Mouse (Mus musculus) intestine, embryonic 15.5 days (tissue): ENCODE measurements around the gene Hsd17b12. TPM values are rescaled to one million over a fixed set of nuclear protein-coding genes. Genes with fewer than 3 reads are reported as not detected.

Experiments used
- ATAC-seq: fragments of 200-750 bp; cut with Nextera tagmentation; 2 replicates; pipeline ENCODE4 v1.8.0; 2017; ENCODE audit warnings: moderate TSS enrichment, moderate library complexity
- H3K27ac ChIP-seq: fragments of 300-500 bp; sonication (generic); 2 replicates; pipeline ENCODE4 v1.5.1; 2015; ENCODE audit warnings: mild to moderate bottlenecking, inconsistent platforms
- H3K27me3 ChIP-seq: fragments of 300-500 bp; sonication (generic); replicated peaks from 2 replicates; pipeline ENCODE4 v1.6.1; 2015; ENCODE audit warnings: inconsistent platforms
- H3K36me3 ChIP-seq: fragments of 300-500 bp; sonication (generic); 2 replicates; pipeline ENCODE4 v1.6.1; 2015; ENCODE audit warnings: inconsistent platforms
- H3K4me1 ChIP-seq: fragments of 300-500 bp; sonication (generic); replicated peaks from 2 replicates; pipeline ENCODE4 v1.6.1; 2015; ENCODE audit warnings: inconsistent platforms
- H3K4me2 ChIP-seq: fragments of 300-500 bp; sonication (generic); replicated peaks from 2 replicates; pipeline ENCODE4 v1.6.1; 2015; ENCODE audit warnings: mild to moderate bottlenecking, inconsistent platforms
- H3K4me3 ChIP-seq: fragments of 300-500 bp; sonication (generic); replicated peaks from 2 replicates; pipeline ENCODE4 v1.5.1; 2015; ENCODE audit warnings: inconsistent platforms
- H3K9ac ChIP-seq: fragments of 300-500 bp; sonication (generic); 2 replicates; pipeline ENCODE4 v1.6.1; 2015; ENCODE audit warnings: inconsistent platforms
- H3K9me3 ChIP-seq: fragments of 300-500 bp; sonication (generic); 2 replicates; pipeline ENCODE4 v1.6.1; 2016; ENCODE audit warnings: inconsistent platforms
- WGBS: fragments of 180-500 bp; shearing (Covaris S2); methylation state at CpG from one replicate; pipeline ENCODE4 v1.1.7; 2015; 5-methylcytosine and 5-hydroxymethylcytosine counted together
- polyA plus RNA-seq: library from polyadenylated mRNA; unstranded; fragments of >200 nt; fragmentation: Nextera tagmentation; extraction: Ambion mirVana; gene quantifications from 2 replicates; pipeline ENCODE4 v1.2.1, GENCODE M21; 2015

Hsd17b12 gene
- polyA plus RNA-seq, 1 experiment from 2014 or later, result 159 TPM

DNA sequence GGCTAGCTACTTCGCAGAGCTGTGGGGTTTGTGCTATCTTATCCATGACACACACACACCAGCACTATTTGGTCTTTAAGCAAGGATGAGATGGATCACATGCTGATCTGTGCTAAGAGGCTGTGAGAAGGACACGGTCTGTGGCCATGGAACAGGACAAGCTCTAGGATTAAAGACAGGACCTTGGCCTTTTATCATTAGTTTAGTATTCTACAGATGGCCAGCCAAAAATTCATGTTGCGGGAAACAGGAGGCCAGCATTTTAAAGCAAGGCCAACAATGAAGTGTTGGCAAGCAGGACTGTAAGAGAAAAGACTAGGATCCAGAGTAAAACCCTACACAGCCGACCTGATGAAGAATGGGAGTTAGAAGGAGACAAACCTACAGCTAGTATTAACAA lies 95.0 kb downstream of the Hsd17b12 start:
- no peak overlapping the region for H3K4me3 ChIP-seq
- H3K27me3 ChIP-seq, result no peaks in the 10 kb centered on the region
- no peak for ATAC-seq
- H3K9ac ChIP-seq, result no peak overlapping the region
- H3K4me1 ChIP-seq, result no peaks in the 10 kb centered on the region
- no peaks in the 10 kb centered on the region for H3K36me3 ChIP-seq
- H3K4me2 ChIP-seq, result no peak overlapping the region
- H3K9me3 ChIP-seq, result no peaks in the 10 kb centered on the region
- H3K27ac ChIP-seq, result no peak overlapping the region
- 90% methylated on average over 4 of the region's 4 CpGs for WGBS

DNA sequence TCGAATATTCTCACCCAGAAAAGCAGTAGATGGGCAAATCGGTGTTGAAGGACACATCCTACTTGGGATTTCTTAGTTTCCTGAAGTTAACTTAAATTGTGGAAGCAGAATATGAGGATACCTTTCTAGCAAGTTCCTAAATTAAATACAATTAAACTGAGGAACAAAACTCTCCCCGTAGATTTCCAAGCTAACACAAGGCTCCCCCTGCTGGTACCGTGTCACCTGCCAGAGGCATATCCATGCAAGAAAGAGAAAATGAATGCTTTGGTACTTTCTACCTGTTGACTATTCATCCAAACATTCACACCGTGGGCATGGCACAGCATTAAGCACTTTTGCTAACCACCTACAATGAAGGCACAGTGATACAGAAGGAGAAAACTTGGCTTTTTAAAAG lies 98.3 kb downstream of the Hsd17b12 start:
- Histone ChIP-seq H3K9me3 (no peaks in the 10 kb centered on the region), H3K4me3 (no peak overlapping the region), H3K9ac (no peak overlapping the region), H3K27me3 (no peaks in the 10 kb centered on the region), H3K27ac (no peak overlapping the region), H3K36me3 (no peaks in the 10 kb centered on the region), H3K4me2 (no peak overlapping the region), H3K4me1 (no peaks in the 10 kb centered on the region)
- ATAC-seq, result no peak
- WGBS, result 79% methylated on average over 5 of the region's 5 CpGs

DNA sequence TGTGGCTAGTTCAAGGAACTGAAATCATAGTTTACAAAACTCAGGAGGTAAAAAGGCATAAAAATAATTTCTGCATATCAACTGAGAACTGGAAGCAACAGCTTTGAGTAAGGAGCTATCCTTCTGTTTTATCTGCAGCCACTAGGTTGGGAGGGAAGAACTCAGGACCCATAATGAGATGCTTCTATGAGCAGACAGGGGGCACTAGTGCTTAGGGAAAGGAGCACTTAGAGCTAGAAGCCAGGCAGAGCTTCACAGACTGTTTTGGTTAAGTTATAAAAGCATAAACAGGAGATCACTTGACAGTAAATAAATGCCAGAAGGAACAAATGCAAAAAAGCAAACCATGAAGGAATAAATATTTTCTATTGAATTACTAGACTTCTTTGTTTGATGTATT lies 103.0 kb downstream of the Hsd17b12 start:
- H3K36me3 ChIP-seq, result no peaks in the 10 kb centered on the region
- H3K27me3 ChIP-seq, result no peaks in the 10 kb centered on the region
- no peaks in the 10 kb centered on the region for H3K4me1 ChIP-seq
- no peaks in the 10 kb centered on the region for H3K9me3 ChIP-seq
- no peak overlapping the region for H3K9ac ChIP-seq
- H3K27ac ChIP-seq, result no peak overlapping the region
- ATAC-seq, result no peak
- H3K4me2 ChIP-seq, result no peak overlapping the region
- no peak overlapping the region for H3K4me3 ChIP-seq

DNA sequence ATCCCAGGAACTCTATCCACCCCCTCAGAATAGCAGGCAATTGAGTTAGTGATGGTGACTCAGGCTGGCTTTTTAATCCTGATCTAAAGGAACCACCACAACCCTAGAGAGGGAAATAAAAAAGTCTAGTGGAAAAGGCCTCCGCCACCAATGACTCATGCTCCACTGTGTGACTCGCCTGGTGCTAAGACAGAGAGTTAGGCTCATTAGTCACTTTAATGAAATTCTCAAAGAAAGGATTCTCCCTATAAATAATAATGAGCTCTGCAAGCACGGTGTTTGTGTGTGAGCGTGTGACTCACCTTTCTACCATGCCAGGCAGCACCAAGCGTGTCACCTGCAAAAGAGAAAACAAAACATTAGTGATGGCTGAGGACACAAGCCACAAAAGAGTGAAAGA lies 105.8 kb downstream of the Hsd17b12 start:
- H3K4me3 ChIP-seq, result no peak overlapping the region
- ATAC-seq, result no peak

DNA sequence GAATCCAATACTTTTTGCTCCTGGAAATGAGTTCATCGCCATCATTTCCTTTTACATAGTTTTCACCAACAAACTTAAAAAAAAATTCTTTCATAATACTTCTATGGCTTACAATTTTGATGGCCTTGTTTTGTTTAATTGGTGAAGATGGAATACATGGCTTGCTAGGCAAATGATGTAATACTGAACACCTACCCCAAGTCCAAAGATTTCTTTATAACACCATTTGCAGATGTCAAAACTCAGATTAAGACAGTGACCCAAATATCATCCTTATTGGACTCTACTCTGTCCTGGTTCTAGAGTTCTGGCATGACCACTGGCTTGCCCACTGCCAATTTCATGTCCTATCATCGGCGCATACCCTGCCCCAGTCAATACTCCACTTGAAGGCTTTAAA lies 106.9 kb downstream of the Hsd17b12 start:
- Histone ChIP-seq H3K4me2 (no peak overlapping the region), H3K4me3 (no peak overlapping the region), H3K27ac (no peak overlapping the region), H3K4me1 (0 out of 2 replicates have a peak, but pooled peaks cover 5% of the 10 kb centered on the region), H3K9me3 (no peaks in the 10 kb centered on the region), H3K9ac (no peak overlapping the region), H3K27me3 (no peaks in the 10 kb centered on the region), H3K36me3 (no peaks in the 10 kb centered on the region)
- WGBS, result 95% methylated on average over 3 of the region's 3 CpGs
- ATAC-seq, result no peak

More for the DNA sequence above, 105.8 kb downstream of the Hsd17b12 start:
- WGBS, result 88% methylated on average over 5 of the region's 5 CpGs
- H3K27ac ChIP-seq, result no peak overlapping the region
- no peaks in the 10 kb centered on the region for H3K27me3 ChIP-seq
- H3K4me1 ChIP-seq, result 0 out of 2 replicates have a peak, but pooled peaks cover 5% of the 10 kb centered on the region
- no peak overlapping the region for H3K4me2 ChIP-seq
- H3K9me3 ChIP-seq, result no peaks in the 10 kb centered on the region
- H3K36me3 ChIP-seq, result no peaks in the 10 kb centered on the region
- no peak overlapping the region for H3K9ac ChIP-seq

DNA sequence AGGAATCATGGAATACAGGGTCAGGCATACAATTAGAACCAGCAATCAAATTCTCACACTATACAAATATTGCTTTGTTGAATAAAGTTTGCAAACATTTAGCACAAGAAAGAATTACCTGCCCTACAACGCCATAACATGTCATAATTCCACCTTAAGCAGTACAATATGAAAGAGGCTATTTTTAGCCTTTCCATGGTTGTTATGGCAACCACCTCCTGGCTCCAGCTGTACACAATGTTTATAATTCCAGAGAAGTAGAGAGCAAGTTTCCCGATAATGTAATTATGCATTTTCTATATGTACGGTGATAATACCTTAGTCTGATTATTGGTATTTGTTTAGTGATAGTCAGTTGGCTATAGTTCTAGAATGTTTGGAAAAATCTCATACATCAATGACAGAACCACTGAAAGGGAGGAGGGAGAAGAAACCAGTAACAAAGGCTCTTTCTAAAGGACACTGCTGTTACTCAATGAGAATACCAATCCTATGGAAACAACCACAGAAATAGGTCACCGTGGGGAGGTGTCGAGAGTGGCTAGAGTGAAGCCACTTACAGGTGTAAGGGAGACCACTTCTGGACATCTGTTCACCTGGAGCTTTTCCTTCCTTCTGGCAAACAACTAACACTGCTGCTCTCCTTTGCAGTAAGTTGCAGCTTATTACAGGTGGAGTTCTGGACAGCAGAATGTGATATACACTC lies 108.1 kb downstream of the Hsd17b12 start:
- H3K4me3 ChIP-seq, result no peak overlapping the region
- H3K27me3 ChIP-seq, result no peaks in the 10 kb centered on the region
- peaks cover 7% of the 10 kb centered on the region; the same call in 1 of the 2 replicates for H3K4me1 ChIP-seq
- peak; percentile 52; the same call in 1 of the 2 replicates for ATAC-seq
- H3K4me2 ChIP-seq, result no peak overlapping the region
- H3K9ac ChIP-seq, result no peak overlapping the region
- 36% methylated on average over 5 of the region's 5 CpGs for WGBS
- no peaks in the 10 kb centered on the region for H3K9me3 ChIP-seq
- no peak overlapping the region for H3K27ac ChIP-seq
- H3K36me3 ChIP-seq, result no peaks in the 10 kb centered on the region

DNA sequence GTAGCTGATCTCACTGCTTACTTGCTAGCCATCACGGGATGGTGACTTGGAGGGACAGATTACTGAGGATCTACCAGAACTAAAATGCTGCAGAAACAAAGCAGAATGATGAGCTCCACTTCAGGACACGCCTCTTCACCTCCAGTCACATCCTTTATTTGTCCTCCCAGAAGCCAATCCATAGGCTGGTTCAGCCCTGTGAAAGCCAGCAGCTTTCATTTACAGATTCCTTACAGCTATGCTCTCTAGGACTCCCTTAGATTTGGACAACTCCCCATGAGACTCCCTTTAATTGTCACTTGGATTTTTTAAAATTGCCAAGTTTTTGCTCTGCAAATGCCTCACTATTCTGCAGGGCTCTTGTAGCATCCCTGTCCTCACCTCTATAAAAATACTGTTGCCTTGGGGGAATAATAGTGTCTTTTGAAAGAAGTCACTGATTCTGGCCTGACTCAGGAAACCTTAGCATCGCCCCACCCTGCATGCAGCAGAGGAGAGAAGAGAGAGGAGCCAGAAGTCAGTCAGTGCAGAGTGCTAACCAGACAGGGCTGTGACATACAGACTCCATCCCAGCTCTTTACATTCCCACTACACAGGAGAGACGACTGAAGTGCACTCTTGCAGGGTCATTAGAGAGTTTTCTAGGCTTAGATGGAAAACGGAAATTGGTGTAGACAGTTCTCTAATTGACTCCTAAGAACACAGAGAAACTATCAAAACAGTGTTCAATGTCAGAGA lies 108.9 kb downstream of the Hsd17b12 start:
- H3K4me1 ChIP-seq, result peaks cover 8% of the 10 kb centered on the region; the same call in 1 of the 2 replicates
- WGBS, result 65% methylated on average over 5 of the region's 5 CpGs

DNA sequence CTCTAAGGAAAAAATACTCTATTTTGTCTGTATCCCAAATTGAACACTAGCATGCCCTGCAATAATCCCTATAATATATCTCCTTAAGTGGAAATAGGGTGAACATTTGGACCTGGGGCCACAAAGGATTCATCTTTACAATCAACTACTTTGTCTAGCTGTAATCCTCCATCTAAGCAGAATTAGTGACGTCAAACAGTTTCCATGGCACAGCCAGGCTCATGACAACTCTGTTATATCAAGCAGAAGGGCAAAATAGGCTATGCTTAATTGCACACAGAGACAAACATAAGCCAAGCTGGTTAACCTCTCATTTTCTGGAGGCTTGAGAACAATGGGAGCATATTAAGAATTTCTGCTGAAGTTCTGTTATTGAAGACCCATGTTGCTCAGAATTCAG lies 109.5 kb downstream of the Hsd17b12 start:
- Histone ChIP-seq H3K36me3 (no peaks in the 10 kb centered on the region), H3K4me1 (peaks cover 8% of the 10 kb centered on the region; the same call in 1 of the 2 replicates), H3K4me2 (no peak overlapping the region), H3K27ac (no peak overlapping the region), H3K9ac (no peak overlapping the region), H3K9me3 (no peaks in the 10 kb centered on the region), H3K27me3 (no peaks in the 10 kb centered on the region), H3K4me3 (no peak overlapping the region)
- whole genome bisulfite sequencing, result 64% methylated on average over 1 of the region's 1 CpGs
- no peak for ATAC-seq

More for the DNA sequence above, 108.9 kb downstream of the Hsd17b12 start:
- Histone ChIP-seq H3K36me3 (no peaks in the 10 kb centered on the region), H3K27me3 (no peaks in the 10 kb centered on the region), H3K9ac (no peak overlapping the region), H3K4me2 (no peak overlapping the region), H3K27ac (no peak overlapping the region), H3K9me3 (no peaks in the 10 kb centered on the region), H3K4me3 (no peak overlapping the region)
- no peak for ATAC-seq

DNA sequence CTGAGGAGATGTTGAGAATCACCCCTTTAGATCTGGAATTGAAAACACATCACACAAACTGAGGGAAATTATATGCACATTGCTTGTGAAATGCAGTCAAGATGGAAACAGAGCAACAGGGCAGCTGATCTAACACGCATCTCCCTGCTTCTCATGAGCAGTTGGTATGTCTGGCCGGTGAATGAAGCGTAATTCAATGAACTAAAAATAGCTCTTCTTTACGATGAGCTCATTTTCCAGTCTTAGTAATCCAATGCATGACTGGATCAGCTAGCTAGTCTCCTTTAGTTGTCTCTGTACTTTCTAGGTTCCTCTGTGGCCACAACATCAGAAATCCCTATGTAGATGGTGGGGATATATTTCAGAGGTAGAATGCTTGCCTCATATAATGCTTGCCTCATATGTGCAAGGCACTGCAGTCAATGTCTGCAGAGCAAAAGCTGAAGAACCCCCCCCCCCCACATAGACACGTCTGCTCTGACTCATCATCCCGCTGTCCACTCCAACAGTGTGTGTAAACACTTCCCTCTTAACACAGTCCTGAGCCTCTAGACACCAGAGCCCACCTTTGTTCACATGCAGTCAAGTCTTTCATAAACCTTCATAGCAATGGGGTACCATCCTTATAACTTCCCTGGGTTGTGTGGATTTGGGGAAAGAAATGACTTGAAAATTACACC lies 112.2 kb downstream of the Hsd17b12 start:
- H3K4me1 ChIP-seq, result peaks cover 8% of the 10 kb centered on the region; the same call in 1 of the 2 replicates
- H3K36me3 ChIP-seq, result no peaks in the 10 kb centered on the region
- H3K27ac ChIP-seq, result no peak overlapping the region
- no peak overlapping the region for H3K4me2 ChIP-seq
- peak; percentile 27; the same call in 1 of the 2 replicates for ATAC-seq
- H3K4me3 ChIP-seq, result no peak overlapping the region
- H3K9ac ChIP-seq, result no peak overlapping the region
- WGBS, result 25% methylated on average over 6 of the region's 6 CpGs
- H3K27me3 ChIP-seq, result no peaks in the 10 kb centered on the region
- H3K9me3 ChIP-seq, result no peaks in the 10 kb centered on the region

DNA sequence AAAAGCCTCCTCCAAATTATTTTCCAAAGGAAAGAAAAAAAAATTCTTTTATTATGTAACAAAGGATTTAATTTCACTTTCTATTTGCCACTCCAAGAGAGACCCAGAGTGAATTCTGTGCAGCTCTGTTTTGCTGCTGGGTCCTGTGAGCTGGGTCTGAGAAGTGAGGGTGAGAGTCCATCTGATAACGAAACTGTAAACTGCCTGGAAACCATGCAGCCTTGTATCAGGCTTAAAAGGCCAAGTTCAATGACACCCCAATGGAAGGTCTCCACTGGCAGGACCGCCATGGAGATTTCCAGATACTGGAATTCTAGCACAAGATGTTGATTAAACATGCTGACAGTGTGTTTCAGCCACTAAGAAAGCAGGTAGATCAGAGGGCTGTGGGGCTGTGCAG lies 113.6 kb downstream of the Hsd17b12 start:
- peak; percentile 83 for ATAC-seq
- Histone ChIP-seq H3K9ac (no peak overlapping the region), H3K4me3 (no peak overlapping the region), H3K4me1 (peaks cover 7% of the 10 kb centered on the region; the same call in 1 of the 2 replicates), H3K4me2 (no peak overlapping the region), H3K36me3 (no peaks in the 10 kb centered on the region), H3K27ac (no peak overlapping the region), H3K27me3 (no peaks in the 10 kb centered on the region), H3K9me3 (no peaks in the 10 kb centered on the region)
- 70% methylated on average over 2 of the region's 2 CpGs for WGBS

DNA sequence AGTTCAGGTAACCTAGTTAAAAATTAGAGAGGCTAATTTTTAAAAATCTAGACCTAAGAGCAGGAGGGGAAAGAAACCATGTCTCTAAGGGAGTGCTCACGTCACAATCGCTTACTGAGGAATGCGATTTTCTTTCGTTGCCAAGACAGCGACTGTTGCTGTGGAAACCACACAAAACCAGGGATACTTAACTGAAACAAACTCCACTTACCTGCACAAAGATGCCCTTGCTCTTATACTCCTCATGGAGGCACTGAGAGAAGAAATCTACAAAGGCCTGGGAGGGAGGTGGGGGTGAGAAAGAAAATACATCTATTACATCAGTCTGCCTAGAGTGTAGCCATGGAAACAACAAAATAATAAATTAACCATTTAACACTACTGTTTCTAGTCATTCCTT lies 114.1 kb downstream of the Hsd17b12 start:
- Histone ChIP-seq H3K4me2 (no peak overlapping the region), H3K27me3 (no peaks in the 10 kb centered on the region), H3K9ac (no peak overlapping the region), H3K9me3 (no peaks in the 10 kb centered on the region), H3K36me3 (no peaks in the 10 kb centered on the region), H3K4me3 (no peak overlapping the region), H3K27ac (no peak overlapping the region), H3K4me1 (peaks cover 2% of the 10 kb centered on the region; the same call in 1 of the 2 replicates)
- WGBS, result 66% methylated on average over 5 of the region's 5 CpGs
- no peak for ATAC-seq

DNA sequence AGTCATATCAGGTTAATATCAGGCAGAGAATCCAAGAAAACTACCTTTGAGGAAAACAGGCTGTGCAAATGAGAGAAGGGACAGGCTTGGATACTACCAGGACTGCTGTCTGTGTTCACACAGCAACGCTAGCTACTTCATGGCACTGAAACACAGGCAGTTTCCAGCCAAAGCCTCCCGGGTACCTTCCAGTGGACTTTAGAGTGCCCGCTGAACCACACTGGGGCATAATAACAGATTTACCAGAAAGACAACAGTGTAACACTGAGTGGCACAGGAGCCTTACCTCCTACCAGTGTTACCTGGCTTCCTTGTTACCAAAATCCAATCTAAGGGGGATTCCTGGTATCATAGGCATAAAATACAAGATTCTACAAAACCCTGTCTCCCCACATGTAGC lies 115.3 kb downstream of the Hsd17b12 start:
- no peak overlapping the region for H3K4me2 ChIP-seq
- no peak overlapping the region for H3K27ac ChIP-seq
- no peaks in the 10 kb centered on the region for H3K36me3 ChIP-seq
- H3K4me1 ChIP-seq, result peaks cover 2% of the 10 kb centered on the region; the same call in 1 of the 2 replicates
- no peaks in the 10 kb centered on the region for H3K9me3 ChIP-seq
- ATAC-seq, result no peak
- no peak overlapping the region for H3K9ac ChIP-seq
- H3K4me3 ChIP-seq, result no peak overlapping the region
- H3K27me3 ChIP-seq, result no peaks in the 10 kb centered on the region
- WGBS, result 92% methylated on average over 3 of the region's 3 CpGs
